Mouse (Mus musculus) 416B (cell line): Measurements from ENCODE around the gene Nf2.
A peak's percentile ranks its signal among the peaks of the same experiment; 100 is the strongest.

Experiments used
- DNase-seq: peaks from one replicate; pipeline ENCODE4 v3.0.0; 2011; ENCODE audit warnings: low read depth

The Nf2 gene

GRCm38 (mm10) chr11:4746733-4747132, 102.6 kb downstream of the Nf2 start, which contains the start of gene Cabp7:
Gene Cabp7, minus strand, starts transcription at chr11:4746778.
- no peak for DNase-seq

DNA sequence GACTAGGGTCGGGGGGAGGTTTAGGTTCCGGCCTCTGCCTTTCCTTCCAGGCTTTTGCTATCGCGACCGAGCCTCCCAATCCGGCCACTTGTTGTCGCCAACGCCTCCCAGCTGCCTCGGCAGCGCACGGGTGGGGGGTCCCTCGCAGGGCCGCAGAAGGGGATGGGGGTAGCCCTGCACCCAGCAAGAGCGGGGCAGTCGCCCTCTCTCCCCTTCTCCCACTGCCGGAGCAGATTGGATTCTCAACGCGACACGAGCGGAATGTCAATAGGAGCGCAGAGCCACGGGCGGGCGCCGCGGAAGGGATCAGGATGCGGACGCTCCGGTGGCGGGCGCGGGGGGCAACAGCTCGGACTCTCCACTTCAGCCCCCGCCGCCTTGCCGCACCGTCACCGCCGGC, 103.4 kb downstream of the Nf2 start:
- no peak for DNase-seq

DNA sequence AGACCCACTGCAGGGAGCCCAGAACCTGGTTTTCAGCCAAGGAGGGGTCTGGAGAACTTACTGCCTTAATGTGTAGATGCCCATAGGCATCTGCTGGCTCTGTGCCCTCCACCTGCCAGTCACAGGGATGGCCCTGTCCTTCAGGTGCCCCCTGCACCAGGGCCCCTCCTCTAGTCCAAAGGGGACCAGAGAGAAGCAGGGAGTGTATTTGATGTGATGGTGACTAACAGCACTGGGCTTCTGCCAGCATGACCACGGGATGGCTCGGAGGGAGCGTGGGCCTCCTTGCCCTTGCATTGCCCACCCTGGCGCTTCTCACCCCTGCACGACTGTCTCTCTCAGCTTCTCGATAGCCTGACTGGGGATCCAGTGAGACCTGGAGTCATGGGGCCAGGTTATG, 104.6 kb downstream of the Nf2 start:
- DNase-seq = no peak

DNA sequence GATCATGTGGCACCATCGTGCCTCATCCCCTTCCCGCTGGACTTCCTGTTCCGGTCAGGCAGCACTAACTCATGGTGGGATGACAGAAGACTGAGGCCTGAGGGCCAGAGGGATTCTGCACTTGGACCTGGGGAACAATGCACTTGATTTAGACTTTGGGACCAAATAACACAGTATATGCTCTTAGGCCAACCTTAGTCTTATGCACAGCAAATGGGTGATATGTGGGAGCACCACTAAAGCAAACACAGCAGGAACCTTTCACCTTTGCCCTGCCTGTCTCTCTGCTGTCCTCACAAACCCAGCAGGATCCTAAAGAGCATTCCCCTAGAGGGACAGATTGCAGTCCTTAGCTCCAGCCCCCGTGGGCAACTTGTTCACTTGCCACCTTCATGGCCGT, 108.6 kb downstream of the Nf2 start:
- DNase-seq = no peak

DNA sequence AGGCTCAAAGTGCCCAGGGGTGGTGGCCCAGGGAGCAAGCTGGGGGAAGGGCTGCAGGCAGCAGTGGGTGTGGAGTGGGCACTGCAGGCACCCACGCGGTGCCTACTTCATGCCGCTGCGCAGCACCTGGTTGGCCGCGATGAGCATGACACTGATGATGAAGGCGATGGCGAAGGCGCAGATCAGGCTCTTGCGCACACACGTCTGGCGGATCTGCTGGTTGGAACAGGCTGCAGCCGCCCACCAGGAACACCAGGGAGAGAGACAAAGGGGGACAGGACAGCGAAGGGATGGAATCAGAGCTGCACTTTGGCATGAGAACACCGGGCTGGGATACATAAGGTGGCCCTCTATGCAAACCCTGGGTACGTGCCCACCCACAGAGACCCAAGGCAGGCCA, 110.6 kb downstream of the Nf2 start:
- DNase-seq = no peak

GRCm38 (mm10) chr11:4737682-4738081, 111.7 kb downstream of the Nf2 start:
- DNase-seq = no peak

DNA sequence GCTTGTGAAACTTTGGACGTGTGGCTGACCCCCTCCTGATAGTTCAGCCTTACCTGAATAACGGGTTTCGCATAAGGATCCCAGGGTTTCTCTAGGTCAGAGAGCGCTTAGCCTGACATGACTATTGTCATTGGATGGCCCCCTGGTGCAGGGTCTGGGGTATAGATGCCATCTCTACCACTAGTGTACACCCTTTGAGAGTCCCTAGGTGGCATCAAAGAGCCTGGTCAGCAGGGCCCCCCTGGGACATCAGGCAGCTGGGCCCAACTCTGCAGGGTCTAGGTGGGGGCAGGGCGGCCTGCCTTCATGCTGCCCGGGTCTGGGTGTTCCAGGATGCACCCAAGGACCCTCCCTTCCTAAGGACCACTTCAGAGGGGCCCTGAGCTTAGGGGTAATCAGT, 113.0 kb downstream of the Nf2 start:
- DNase-seq = no peak

DNA sequence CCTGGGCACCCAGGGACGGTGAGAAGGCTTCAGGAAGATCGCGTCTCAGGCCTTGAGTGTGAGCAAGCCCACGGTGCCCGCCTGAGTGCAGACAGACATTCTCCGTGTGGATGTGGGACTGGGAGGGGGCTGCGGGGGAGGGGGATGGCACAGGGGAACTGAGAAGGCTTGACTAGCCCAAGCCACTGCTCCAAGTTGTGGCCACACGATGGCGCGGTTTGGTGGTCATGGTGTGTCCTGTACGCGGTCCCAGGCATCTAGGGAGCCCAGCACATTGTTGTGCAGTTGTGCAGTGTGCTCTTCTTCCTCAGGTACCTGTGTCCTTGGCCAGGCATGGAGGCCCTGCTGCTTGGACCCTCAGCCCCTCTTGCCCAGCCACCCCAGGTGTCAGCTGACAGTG, 115.2 kb downstream of the Nf2 start:
- no peak for DNase-seq

GRCm38 (mm10) chr11:4731781-4732180, 117.6 kb downstream of the Nf2 start:
- DNase-seq = no peak

- DNase-seq = no peak
Measured at GRCm38 (mm10) chr11:4730913-4731312, 118.4 kb downstream of the Nf2 start.

DNA sequence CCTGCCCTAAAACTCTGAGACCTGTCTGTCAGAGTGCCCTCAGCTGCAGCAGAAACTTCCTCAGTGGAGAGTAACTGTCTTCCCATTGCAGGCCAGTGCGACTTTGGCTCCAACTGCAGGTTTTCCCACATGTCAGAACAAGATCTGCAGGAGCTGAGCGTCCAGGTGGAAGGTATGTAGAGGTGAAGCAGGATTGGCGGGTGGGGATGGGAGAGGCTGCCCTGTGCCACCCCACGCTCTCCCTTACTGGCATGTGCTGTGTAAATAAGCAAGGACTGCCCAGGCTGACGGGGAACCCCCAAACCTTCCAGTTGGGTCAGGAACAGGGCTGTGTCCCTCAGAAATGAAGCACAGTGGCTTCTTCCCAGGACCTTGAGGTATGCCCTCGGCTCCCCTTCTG, 119.2 kb downstream of the Nf2 start:
- no peak for DNase-seq

DNA sequence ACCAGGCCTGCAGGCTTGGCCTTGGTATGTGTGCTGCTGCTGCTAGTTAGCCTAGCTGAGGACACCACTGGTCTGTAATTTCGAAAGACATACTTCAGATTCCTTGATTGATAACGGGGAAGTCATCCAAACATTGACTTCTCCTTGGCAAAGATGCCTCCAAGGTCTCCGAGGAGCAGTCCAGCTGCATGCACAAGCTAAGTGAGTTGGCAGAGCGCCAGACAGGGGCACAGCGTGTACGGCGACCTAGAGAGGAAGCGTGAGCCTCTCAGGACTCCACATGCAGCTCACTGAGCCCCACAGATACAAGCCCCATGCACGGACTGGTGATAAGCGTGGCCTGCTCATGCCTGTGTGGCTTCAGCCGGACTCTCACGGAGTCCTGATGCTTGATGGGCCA, 119.7 kb downstream of the Nf2 start:
- DNase-seq = peak; percentile 90

DNA sequence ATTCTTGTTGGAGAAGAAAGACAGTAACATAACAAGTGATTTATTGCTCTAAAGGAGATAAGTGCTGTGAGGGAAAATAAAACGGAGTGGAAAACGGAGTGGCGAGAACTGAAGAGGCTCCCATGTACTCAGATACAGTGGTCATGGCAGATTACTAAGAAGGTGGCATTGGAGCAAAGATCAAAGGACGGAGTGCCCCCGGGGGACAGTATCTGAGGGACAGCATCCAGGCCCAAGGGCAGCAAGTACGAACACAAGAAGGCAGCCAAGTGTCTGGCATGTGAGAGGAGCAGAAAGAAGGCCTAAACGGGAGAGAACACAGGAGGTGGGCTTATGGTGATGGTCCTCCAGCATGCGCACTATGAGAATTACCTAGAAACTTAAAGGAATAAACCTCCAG, 127.6 kb downstream of the Nf2 start:
- no peak for DNase-seq

DNA sequence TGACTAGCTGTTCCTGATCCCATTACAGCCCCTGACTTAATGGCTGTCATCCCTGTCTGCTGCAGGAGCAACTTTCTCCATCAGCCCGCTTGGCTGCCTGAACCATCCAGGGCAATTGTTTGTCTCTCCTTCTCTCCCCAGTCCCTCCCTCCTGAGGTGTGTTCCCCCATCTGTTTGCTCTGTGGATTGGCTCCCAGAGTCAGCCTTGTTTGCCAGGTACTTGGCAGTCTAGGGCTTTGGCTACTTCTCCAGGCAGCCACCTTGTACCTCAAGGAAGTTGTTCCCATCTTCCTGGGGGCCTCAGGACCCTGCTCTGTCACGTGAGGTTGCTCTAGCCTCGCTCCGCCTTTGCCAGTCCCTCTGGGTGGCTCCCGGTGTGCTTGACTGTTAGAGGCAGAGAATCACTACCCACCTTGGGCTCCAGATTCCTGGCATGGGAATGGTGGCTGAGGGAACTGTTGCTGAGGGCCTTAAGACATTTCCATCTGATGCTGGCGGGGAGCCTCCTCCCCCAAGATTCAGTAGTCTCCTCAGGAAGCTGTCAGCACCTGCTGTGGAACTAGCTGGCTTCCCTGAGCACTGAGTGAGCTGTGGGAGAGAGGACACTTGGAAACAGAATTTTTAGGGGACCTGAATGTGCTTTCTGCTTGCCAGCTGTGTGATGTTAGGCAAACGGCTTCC, 128.3 kb downstream of the Nf2 start:
- DNase-seq = no peak

GRCm38 (mm10) chr11:4720393-4720792, 128.9 kb downstream of the Nf2 start:
- DNase-seq = no peak

DNA sequence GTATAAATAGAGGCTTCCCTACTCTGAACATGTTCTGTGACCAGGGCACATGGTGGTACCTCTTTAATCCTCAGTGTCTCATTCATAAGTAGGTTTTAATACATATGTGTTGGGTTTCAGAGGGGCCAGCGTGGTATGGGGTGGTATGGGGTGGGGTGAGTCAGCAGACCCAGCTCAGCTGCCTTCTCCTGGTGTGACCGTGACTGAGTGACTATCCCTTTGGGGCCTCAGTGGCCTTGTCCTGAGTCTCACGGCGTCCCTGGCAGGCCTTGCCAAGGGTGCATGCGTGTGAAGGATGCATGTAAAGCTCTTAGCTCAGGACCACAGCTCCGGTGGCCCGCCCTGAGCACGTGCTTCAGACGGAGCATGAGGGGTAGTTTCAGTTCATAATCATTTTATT, 129.4 kb downstream of the Nf2 start:
- no peak for DNase-seq

GRCm38 (mm10) chr11:4718548-4718947, 130.8 kb downstream of the Nf2 start:
- no peak for DNase-seq

- DNase-seq = no peak
Measured at GRCm38 (mm10) chr11:4716530-4717236, 132.7 kb downstream of the Nf2 start.
